Mouse (Mus musculus): ENCODE data around the gene Trappc6b.
A peak's percentile ranks its signal among the peaks of the same experiment; 100 is the strongest.
"Not testable (repeated sequence)": the region's sequence is repeated elsewhere in the genome, so short reads cannot be mapped to it uniquely, and the experiment has no call there.

Trappc6b gene

DNA sequence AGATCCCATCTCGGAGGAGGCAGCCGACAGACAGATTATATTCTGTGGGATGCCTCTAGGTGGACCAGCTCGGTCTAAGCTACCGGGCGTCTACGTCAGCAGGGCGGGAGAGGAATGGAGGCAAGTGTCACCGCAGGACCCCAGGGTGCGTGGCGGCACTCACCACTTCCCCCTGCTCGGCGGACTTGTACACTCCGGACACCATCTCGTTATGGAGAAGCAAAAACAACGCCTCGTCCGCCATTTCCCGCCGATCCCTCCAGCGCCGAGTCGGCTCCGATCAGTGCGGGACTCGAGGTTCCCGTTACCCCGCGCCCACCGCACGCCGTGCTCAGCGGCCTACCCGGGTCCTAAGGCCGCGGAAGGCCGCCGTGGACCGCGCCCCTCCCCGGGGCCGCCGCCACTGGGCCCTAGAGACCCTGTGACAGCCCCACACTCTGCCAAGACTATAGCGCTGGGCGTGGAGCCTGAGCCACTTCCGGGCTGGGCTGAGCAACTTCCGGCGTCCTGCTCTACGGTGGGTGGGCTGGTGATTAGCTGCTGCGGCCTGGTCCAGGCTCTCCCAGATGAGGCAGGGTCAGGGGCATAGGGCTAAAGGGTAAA, at the start of gene Trappc6b:
TSS of gene Trappc6b (minus strand) at position 480 of the 603 bp plus-strand sequence.
- DNase-seq = peak; percentile 82

DNA sequence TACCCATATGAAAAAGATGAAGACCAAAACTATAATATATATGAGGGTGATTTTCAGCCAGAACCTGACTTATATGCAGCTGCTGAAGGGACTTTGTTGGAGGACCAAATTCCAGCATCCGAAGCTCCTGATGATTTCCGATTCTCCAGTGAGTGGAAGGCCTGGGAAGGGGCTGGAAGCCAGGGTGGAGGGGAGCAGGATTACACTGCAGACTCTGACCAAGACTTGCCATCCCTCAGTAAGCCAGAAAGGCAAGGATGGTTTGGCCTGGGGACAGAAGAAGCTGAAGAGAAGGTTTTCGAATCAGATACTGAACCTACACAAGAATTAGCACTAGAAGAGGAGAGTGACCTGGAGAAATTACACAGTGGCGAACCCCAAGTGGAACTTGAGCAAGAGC, 46.7 kb upstream of the Trappc6b start:
- DNase-seq = no peak

DNA sequence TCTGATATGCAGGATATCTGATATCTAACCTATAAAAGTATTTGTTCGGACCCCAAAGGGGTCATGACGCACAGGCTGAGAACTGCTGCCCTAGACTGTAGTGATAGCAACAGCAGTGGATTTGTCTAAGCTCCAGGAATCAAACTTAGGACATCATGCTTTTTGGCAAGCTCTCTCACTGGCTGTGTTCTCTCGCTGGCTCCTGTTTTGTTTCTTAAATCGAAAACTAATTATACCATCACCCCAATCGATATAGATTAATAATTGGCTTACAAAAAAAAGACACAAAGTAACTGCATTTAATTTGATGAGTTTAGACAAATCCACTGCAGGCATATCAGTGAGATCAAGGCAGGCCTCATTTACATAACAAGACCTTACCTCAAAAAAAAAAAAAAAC, 45.2 kb upstream of the Trappc6b start:
- DNase-seq = no peak

DNA sequence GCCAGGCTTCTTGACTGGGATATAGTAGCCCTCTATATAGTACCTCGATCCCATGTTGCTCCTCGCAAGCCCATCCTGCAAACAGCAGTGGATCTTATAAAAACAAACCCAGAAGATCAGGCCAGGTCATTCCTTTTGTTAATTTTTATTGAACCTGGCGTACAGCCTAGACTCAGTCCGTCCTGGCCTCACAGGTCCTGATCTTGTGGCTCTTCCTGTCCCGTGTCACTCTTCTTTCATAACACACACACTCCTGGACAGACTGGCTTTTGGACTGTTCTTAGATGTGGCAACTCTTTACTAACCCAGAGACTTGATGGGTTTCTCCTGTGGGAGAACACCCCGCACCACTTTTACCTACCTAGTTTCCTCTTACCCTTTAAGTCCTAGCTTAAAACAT, 44.6 kb upstream of the Trappc6b start:
- no peak for DNase-seq

DNA sequence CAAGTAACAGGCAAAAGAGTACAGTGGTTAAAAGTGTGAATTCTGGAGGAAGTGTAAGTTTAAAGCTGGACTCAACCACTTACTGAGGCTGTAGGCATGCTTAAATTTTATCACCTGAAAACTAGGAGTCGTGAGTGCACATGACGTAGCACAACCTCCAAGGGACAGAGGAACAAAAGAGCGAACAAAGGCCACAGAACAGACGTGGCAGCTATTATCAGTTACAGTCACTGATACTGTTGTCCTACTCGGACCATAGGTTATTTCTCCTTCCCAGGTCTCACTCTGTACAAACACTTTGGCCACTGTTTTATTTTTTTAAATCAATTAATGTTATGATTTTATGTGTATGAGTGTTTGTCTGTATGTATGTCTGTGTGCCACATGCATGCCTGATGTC, 43.5 kb upstream of the Trappc6b start:
- DNase-seq = no peak

DNA sequence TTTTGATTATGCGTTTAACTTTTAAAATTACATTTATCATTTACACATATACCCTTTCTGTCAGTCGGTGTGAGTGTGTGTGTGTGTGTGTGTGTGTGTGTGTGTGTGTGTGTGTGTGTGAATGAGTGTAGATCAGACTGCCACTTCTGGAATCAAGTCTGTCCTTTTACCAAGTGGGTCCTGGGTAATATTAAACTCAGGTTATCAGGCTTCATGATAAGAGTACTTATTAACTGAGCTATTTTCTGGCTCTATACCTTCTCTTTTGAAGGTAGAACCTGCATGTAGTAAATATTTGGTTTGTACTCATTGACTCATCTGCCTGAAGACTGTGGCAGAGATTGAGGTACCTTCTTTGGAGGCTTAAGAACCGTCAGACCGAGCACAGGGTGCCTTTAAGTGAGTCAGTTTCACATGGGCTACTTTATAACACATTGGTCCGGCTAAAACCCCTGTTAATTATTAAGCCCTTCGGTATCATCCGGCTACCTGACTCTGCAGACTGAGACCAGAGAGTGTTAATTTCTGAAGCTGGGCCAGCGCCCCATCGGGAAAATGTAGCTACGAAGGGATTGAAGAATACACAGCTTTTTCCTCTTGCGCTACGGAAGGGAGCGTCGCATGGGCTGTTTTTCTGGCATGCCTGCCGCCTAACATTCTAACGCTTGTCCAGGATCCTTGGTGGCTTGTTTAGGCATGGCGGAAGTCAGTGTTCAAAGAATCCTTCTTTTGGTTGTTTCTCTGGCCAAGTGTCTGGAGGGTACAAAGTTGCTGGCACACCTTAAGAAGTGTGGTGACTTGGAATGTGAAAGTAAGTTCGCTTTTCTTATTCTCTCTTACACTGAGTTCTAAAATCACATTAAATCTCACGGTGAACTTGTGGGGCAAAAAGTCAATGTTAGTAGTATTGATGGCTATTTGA, 34.1 kb upstream of the Trappc6b start, which contains the start of gene Mia2:
TSS of gene Mia2 (plus strand) at position 696 of the 922 bp plus-strand sequence.
- DNase-seq = no peak

DNA sequence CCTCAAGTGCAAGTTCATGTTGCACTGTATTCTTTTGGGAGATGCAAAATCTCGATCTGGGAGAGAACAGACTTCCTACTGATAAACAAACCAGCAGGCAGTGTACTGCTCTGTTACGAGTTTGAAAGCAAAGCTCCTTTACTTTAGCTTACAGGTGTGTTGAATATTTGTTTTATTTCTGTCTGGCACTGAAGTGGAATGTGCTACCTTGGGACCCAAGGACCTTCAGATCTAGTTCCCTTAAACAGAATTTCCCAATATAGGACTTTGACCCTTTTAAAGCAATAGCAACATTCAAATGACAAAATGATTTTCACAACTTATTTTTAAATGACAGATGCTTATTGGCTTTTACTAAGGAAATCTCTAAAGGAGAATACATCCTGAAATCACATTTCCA, 32.3 kb upstream of the Trappc6b start:
- DNase-seq = no peak

DNA sequence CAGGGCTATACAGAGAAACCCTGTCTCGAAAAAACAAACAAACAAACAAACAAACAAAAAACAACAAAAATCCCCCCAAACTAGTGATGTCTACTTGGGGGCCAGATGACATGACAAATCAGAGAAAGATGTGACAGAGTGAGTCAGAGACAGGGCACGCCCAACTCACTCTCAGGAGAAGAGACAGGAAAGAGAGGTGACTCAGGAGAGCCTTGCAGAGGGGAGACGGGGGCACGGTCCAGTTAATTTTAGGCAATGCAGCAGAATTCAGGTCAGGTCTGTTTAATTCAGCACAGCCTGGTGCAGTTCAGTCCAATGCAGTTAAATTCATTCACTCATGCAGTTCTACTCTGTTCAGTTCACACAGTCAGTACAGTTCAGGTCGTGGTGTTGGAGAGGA, 24.9 kb upstream of the Trappc6b start:
- DNase-seq = no peak

DNA sequence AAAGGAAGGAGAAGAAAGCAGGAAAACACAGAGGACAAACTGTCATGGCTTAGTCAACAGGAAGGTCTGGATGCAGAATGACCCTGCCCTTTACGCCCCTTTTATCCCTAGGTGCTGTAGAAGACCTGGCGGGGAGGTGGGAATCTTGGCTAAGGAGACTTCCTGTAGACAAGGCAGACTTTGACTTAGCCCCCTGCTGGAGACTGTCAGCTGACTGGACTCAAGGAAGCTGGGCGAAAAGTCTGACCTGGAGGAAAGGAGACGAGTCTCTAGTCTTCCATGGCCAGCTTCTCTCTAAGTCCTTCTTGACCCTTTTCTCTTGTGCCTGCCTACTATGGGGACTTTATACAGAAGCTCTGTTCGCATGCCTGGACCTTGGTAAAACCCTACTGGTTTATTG, 23.2 kb upstream of the Trappc6b start:
- no peak for DNase-seq

DNA sequence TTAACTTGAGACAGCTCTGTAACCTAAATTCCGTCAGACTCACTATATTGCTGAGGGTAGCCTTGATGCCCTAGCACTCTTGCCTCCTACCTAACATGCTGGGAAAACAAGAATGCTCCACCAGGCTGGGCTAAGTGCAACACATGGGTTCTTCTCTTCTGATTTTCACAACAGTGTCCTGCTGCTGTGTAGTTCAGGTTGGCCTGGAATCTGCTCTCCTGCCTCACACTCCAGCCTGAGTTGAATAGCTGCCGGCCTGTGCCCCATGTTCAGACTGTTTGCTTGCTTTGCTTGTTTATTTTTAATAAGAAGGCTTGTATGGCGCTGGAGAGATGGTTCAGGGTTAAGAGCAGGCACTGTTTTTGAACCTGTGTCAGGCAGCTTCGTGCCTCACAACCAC, 19.2 kb upstream of the Trappc6b start:
- DNase-seq = no peak

DNA sequence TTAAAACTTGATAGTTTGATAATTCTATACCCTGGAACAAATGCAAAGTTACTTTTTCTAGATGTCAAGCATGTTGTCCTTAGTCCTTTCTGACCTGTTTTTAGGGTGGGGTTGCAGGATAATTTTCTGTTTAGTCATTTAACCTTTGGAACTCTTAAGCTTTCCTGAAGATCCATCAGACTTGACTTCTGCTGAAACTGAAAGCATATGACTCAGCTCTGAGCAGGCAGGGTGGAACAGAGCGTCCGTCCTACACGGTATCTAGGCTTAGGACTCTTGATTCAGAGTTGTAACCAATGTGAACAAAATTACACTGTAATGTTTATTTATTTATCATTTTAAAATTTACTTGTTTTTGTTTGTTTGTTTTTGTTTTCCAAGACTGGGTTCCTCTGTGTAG, 16.6 kb upstream of the Trappc6b start:
- DNase-seq = no peak

DNA sequence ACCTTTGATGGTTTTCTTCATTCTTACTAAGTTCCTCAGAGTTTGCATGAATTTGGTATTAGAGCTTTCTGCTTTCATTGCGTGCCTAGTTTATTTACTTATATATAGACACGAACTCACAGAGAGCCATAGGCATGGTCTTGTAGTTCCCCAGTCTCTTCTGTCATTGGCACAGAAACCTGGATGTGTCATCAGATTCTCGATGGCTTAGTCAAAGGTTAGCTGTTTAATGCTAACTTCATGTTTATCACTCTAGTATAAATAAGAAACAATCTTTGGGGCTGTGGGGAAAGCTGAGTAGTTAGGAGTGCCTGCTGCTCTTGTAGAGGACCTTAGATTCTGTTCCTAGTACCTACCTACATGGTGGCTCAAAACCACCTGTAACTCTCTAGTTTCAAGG, 15.7 kb upstream of the Trappc6b start:
- no peak for DNase-seq

DNA sequence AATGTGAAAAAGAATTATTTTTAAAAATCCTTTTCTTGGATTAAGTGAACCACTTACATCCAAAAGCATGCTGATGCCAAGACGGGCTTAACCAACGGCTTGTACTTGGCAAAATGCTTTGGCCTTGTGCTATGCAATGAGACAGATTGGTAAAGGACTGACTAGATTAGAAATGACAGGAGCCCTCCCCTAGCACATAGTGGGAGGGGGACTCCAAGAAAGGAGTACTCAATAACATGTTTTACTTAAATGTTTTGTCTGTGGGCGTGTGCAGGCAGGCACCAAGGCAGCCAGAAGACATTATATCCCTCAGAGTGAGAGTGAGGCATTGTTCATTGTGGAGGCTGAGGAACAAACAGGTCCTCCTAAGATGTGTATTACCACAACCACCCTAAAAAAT, 12.8 kb upstream of the Trappc6b start:
- DNase-seq = no peak

DNA sequence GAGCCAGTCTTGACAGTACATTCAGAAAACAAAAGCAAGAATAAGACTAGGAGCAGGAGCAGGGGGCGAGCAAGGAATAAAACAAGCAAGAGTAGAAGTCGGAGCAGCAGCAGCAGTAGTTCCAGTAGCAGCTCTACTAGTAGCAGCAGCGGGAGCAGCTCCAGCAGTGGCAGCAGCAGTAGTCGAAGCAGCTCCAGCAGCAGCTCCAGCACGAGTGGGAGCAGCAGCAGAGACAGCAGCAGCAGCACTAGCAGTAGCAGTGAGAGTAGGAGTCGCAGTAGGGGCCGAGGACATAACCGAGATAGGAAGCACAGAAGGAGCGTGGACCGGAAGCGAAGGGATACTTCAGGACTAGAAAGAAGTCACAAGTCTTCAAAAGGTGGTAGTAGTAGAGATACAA, 11.0 kb upstream of the Trappc6b start:
- DNase-seq = no peak

DNA sequence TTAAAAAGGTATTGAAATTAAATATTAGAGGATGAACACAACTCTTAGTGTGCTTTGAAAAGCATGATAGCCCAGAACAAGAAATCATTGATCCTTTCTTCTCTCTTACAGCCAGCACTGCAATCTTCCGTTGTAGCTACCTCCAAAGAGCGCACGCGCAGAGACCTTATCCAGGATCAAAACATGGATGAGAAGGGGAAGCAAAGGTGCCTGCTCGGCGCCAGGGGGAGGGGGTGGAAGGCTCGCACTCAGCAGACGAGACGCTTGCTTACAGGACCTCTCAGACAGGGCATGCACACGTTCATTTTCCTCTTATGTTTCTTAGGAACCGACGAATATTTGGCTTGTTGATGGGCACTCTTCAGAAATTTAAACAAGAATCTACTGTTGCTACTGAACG, 7.5 kb upstream of the Trappc6b start:
- DNase-seq = no peak

DNA sequence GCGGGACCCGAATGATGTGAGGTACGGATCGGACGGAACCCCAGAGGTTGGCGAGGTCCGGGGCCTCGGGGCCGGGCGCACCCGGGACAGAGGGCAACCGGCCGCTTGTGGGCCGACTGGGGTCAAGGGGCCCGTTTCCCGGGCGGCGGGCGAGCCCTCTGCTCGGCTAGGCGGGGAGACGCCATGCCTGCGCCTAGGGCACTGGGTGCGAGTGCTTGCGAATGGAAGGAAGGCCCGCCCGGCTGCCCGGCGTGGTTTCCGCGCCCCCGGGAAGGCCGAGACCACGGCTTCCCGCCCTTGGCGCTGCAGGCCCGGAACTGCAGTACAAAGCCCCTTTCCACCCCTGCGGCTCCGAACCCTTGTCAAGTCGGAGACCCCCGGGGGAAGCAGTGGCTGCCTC, 5.8 kb upstream of the Trappc6b start:
- no peak for DNase-seq

DNA sequence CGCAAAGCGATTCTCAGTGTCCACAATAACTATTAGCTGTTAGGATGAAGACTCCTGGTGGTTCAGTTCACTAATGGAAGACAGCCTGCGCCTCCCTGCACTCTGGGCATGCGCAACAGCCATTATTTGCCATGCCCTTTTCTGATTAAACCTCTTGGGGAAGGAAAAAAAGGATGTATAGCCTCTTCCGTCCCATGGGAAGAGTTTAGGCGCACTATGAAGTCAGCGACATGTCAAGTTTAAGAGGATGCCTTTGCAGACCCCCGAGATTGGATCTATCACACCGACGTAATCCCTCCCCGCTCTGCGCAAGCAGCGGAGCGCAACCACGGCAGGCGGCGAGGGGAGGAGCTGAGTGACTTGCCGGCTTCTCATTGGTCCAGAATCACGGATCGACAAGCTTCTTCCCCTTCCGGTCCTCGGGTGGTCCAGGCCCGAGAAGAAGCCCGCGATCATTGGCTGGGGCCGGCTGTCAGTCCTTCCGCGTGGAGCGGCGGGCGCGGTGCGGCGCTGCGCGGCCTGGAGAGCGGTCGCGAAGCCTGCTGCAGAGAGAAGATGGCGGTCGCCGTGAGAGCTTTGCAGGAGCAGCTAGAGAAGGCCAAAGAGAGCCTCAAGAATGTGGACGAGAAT, 5.3 kb upstream of the Trappc6b start, which contains the start of gene Pnn:
TSS of gene Pnn (plus strand) at position 437 of the 630 bp plus-strand sequence.
- peak; percentile 98 for DNase-seq

DNA sequence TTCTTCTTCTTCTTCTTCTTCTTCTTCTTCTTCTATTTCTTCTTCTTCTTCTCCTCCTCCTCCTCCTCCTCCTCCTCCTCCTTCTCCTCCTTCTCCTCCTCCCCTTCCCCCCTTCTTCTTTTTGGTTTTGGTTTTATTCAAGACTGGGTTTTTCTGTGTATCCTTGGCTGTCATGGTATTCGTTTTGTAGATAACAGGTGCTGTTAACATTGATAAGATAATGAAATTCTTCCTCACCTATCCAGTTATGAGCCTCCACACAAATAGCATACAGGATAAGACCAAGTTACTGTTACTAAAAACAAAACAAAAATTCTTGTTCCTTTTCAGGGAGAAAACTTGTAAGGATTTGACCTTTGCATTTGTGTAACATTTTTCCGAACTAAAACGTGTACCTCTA, 4.5 kb upstream of the Trappc6b start:
- DNase-seq = no peak

DNA sequence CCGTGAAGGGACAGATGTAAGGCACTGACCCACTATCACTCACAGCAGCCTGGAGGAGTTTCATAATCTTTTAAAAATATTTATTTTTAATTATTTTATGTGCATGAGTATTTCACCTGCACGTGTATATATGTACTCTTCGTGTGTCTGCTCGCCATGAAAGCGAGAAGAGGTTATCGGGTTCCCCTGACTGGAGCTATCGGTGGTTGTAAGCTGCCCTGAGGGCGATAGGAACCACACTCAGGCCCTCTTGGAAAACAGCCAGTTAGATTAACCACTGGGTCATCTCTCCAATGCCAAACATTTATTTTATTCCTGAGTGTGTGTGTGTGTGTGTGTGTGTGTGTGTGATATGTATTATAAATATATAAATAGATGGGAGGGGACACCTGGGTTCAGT, 3.6 kb upstream of the Trappc6b start:
- DNase-seq = peak; percentile 20

DNA sequence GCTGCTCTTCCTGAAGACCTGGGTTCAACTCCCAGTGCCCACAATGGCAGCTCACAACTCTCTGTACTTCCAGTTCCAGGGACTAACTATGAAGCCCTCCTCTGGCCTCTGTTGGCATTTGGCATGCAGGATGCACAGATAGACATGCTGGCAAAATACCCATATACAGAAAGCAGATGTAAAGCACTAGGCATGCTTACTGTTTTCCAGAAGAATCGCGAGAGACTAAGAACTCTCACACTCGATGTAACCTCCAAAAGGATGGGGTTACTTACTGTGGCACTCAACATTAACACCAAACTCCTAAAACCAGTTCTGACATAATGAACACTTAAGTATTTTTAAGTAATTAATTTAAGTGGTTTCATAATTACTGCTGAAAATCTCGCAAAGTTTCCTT, 950 bp downstream of the Trappc6b start:
- DNase-seq = peak; percentile 23

DNA sequence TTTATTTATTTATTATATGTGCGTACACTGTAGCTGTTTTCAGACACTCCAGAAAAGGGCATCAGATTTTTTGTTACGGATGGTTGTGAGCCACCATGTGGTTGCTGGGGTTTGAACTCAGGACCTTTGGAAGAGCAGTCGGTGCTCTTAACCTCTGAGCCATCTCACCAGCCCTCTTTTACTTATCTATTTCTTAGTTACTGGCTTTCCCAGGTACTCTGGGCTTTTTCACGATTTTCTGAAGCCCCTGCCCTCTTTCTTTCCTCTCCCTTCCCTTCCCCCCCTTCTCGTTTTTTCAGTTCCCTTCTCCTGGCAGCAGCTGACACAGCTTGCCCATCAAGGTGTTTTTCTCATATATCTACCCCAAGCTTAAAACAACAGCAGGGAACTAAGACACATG, 3.0 kb downstream of the Trappc6b start:
- not testable (repeated sequence) for DNase-seq

DNA sequence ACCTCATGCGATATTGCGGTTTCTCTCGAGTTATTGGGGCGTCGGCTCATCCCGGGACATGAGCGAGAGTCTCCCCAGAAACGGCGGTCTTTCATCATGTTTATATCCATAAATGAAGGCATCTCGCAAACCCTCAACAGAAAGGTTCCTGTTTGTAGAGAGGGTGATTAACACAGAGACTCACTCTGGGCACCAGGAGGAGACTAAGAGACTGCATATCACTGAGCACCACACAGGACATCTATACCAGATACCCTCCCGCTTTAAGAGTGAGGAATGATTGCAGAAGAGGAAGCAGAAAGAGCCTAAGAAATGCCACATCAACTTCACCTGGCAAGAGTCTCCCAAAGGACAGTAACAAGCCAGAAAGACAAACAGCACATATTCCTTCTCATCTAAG, 5.0 kb downstream of the Trappc6b start:
- no peak for DNase-seq

DNA sequence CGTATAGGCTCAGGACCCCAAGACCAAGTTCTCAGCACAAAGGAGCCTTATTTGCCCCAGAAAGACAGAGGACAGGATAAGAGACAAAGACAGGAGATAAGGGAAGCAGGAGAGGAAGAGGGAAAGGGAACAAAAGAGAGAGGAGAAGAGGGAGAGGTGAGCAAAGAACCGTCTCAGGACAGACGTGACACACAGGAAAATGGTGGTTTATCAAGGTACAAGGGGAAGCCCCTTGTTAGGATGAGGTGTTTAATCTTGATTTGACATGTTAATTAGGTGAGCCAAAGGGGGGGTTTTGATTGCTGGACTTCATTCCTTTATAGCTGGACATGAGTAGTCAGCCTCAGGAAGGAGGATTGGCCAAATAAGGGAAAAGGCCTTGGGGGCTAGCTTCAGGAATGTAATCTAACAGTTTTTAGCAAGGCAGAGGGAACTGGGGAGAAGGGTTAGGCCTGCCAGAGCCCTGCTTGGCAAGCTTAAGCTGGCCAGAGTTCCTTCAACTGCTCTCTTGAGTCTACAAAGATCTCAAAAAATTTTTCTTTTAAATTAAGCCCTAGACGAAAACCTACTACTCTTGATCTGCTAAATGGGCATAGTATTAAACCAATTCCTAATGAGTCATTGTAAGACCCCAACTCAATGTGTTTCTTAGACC, 5.9 kb downstream of the Trappc6b start:
- no peak for DNase-seq
